Mouse (Mus musculus): ENCODE data around the gene Socs5. TPM values are rescaled to one million over a fixed set of nuclear protein-coding genes. Genes with fewer than 3 reads are reported as not detected.

Socs5 gene
- total and polyA plus RNA-seq, 2 experiments, result 2.9 to 4.8 TPM

DNA sequence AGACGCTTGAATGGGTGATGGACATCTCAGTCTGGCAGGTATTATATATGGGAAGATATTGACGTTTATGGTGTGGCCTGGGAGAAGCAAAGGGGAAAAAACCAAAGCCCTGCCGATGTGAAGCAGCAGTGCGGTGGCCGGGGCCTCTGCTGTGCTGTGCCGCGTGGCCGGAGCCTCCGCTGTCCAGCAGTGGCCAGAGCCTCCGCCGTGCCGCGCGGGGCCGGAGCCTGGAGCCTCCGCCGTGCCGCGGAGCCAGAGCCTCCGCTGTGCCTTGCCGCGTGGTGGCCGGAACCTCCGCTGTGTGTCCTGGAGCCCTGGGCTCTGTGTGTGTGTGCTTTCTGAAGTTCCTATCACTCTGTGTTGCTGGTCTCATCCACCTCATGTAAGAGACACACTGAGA lies 17.9 kb downstream of the Socs5 start:
- no peak overlapping the region for H3K27ac ChIP-seq (replicated peaks; ENCODE audit: insufficient read depth, low read depth, low read length)
- H3K4me1 ChIP-seq (ENCODE audit: control insufficient read depth, insufficient read depth, low read length), result no peaks in the 10 kb centered on the region
- H3K79me2 ChIP-seq (ENCODE audit: control insufficient read depth, insufficient read depth, low read length), result 0 out of 2 replicates have a peak, but pooled peaks cover 3% of the 10 kb centered on the region
- TF ChIP-seq CTCF (IDR thresholded peaks at IDR 0.05; ENCODE audit: low read depth, low read length) (no peak), POLR2A (IDR thresholded peaks at IDR 0.05; ENCODE audit: extremely low read depth, insufficient read depth, low read length) (no peak)
- peaks cover 2% of the 10 kb centered on the region for H3K36me3 ChIP-seq (ENCODE audit: control insufficient read depth, insufficient read depth, low read length)
- H3K4me3 ChIP-seq (ENCODE audit: insufficient read depth, low read depth, low read length), result no peak overlapping the region
- no peaks in the 10 kb centered on the region for H3K27me3 ChIP-seq (ENCODE audit: control insufficient read depth, insufficient read depth, low read length)
- no peak for DNase-seq (ENCODE audit: extremely low read depth, low read depth, low spot score)
- no peak overlapping the region for H3K9ac ChIP-seq (ENCODE audit: low read depth, low read length)
- WGBS, result 56% methylated on average over 24 of the region's 24 CpGs

DNA sequence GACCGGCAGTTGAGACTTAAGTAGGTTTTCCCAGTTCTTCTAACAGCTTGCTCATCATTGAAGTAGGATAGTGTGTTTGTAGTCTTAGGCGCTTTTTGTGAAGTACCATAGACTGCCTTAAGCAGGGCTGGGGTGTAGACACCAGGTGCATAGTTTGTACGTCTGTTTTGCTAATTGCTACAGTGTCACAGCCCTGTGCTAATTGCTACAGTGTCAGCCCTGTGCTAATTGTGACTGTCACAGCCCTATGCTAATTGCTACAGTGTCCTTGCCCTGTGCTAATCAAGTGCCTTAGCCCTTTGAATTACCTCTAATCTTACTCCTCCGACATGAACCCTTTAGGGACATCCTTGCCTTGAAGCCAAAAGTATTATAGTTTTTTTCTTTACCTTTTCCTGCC lies 24.8 kb downstream of the Socs5 start:
- H3K79me2 ChIP-seq (ENCODE audit: control insufficient read depth, insufficient read depth, low read length), result no peaks in the 10 kb centered on the region

DNA sequence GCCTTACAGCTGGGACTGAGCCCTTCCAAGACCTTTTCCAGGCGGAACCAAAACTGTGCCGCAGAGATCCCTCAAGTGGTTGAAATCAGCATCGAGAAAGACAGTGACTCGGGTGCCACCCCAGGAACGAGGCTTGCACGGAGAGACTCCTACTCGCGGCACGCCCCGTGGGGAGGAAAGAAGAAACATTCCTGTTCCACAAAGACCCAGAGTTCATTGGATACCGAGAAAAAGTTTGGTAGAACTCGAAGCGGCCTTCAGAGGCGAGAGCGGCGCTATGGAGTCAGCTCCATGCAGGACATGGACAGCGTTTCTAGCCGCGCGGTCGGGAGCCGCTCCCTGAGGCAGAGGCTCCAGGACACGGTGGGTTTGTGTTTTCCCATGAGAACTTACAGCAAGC lies 26.3 kb downstream of the Socs5 start:
- no peaks in the 10 kb centered on the region for H3K79me2 ChIP-seq (ENCODE audit: control insufficient read depth, insufficient read depth, low read length)
- TF ChIP-seq POLR2A (IDR thresholded peaks at IDR 0.05; ENCODE audit: extremely low read depth, insufficient read depth, low read length) (no peak), CTCF (IDR thresholded peaks at IDR 0.05; ENCODE audit: low read depth, low read length) (no peak)
- WGBS, result 76% methylated on average over 23 of the region's 23 CpGs
- no peaks in the 10 kb centered on the region for H3K27me3 ChIP-seq (ENCODE audit: control insufficient read depth, insufficient read depth, low read length)
- H3K27ac ChIP-seq (replicated peaks; ENCODE audit: insufficient read depth, low read depth, low read length), result no peak overlapping the region
- H3K9ac ChIP-seq (ENCODE audit: low read depth, low read length), result no peak overlapping the region
- no peak overlapping the region for H3K4me3 ChIP-seq (ENCODE audit: insufficient read depth, low read depth, low read length)
- H3K36me3 ChIP-seq (ENCODE audit: control insufficient read depth, insufficient read depth, low read length), result peaks cover 6% of the 10 kb centered on the region; the same call in 1 of the 2 replicates
- no peaks in the 10 kb centered on the region for H3K4me1 ChIP-seq (ENCODE audit: control insufficient read depth, insufficient read depth, low read length)
- no peak for DNase-seq (ENCODE audit: extremely low read depth, low read depth, low spot score)

More for the DNA sequence above, 24.8 kb downstream of the Socs5 start:
- no peak overlapping the region for H3K27ac ChIP-seq (replicated peaks; ENCODE audit: insufficient read depth, low read depth, low read length)
- WGBS, result 91% methylated on average over 4 of the region's 4 CpGs
- no peak for DNase-seq (ENCODE audit: extremely low read depth, low read depth, low spot score)
- H3K36me3 ChIP-seq (ENCODE audit: control insufficient read depth, insufficient read depth, low read length), result peaks cover 6% of the 10 kb centered on the region; the same call in 1 of the 2 replicates
- no peak for TF ChIP-seq CTCF (IDR thresholded peaks at IDR 0.05; ENCODE audit: low read depth, low read length)
- no peak for TF ChIP-seq POLR2A (IDR thresholded peaks at IDR 0.05; ENCODE audit: extremely low read depth, insufficient read depth, low read length)
- no peak overlapping the region for H3K4me3 ChIP-seq (ENCODE audit: insufficient read depth, low read depth, low read length)
- no peaks in the 10 kb centered on the region for H3K27me3 ChIP-seq (ENCODE audit: control insufficient read depth, insufficient read depth, low read length)
- no peaks in the 10 kb centered on the region for H3K4me1 ChIP-seq (ENCODE audit: control insufficient read depth, insufficient read depth, low read length)
- H3K9ac ChIP-seq (ENCODE audit: low read depth, low read length), result no peak overlapping the region

DNA sequence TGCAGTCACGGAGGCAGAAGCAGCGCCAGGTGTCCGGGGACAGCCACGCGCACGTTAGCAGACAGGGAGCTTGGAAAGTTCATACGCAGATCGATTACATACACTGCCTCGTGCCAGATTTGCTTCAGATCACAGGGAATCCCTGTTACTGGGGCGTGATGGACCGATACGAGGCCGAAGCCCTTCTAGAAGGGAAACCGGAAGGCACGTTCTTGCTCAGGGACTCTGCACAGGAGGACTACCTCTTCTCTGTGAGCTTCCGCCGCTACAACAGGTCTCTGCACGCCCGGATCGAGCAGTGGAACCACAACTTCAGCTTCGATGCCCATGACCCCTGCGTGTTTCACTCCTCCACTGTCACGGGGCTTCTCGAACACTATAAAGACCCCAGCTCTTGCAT lies 27.2 kb downstream of the Socs5 start:
- 96% methylated on average over 24 of the region's 24 CpGs for WGBS
- TF ChIP-seq POLR2A (IDR thresholded peaks at IDR 0.05; ENCODE audit: extremely low read depth, insufficient read depth, low read length) (no peak), CTCF (IDR thresholded peaks at IDR 0.05; ENCODE audit: low read depth, low read length) (no peak)

DNA sequence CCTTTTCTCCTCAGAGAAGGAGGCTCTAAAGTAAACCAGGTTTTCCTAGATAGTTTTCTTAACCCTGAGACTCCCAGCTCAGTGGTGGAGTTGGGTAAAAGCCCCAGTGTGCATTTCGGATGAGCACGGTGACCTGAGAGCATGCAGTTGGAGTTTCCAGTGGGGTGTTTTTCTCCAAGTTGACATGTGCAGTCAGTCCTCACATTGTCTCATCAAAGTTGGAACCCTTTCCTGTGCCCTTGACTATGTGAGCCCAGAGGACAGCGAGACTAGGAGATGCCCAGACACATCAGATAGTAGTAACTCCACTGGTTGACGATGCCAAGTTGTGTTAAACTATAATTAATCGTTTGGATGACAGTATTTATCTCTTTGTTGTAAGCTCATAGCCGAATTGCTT lies 28.3 kb downstream of the Socs5 start:
- WGBS, result 88% methylated on average over 6 of the region's 6 CpGs
- H3K4me3 ChIP-seq (ENCODE audit: insufficient read depth, low read depth, low read length), result no peak overlapping the region
- no peak overlapping the region for H3K9ac ChIP-seq (ENCODE audit: low read depth, low read length)
- no peak overlapping the region for H3K27ac ChIP-seq (replicated peaks; ENCODE audit: insufficient read depth, low read depth, low read length)
- peaks cover 6% of the 10 kb centered on the region; the same call in 1 of the 2 replicates for H3K36me3 ChIP-seq (ENCODE audit: control insufficient read depth, insufficient read depth, low read length)
- no peaks in the 10 kb centered on the region for H3K79me2 ChIP-seq (ENCODE audit: control insufficient read depth, insufficient read depth, low read length)
- TF ChIP-seq CTCF (IDR thresholded peaks at IDR 0.05; ENCODE audit: low read depth, low read length) (no peak), POLR2A (IDR thresholded peaks at IDR 0.05; ENCODE audit: extremely low read depth, insufficient read depth, low read length) (no peak)
- H3K27me3 ChIP-seq (ENCODE audit: control insufficient read depth, insufficient read depth, low read length), result no peaks in the 10 kb centered on the region
- no peaks in the 10 kb centered on the region for H3K4me1 ChIP-seq (ENCODE audit: control insufficient read depth, insufficient read depth, low read length)
- no peak for DNase-seq (ENCODE audit: extremely low read depth, low read depth, low spot score)

More for the DNA sequence above, 27.2 kb downstream of the Socs5 start:
- H3K27ac ChIP-seq (replicated peaks; ENCODE audit: insufficient read depth, low read depth, low read length), result no peak overlapping the region
- H3K9ac ChIP-seq (ENCODE audit: low read depth, low read length), result no peak overlapping the region
- H3K4me3 ChIP-seq (ENCODE audit: insufficient read depth, low read depth, low read length), result no peak overlapping the region
- H3K27me3 ChIP-seq (ENCODE audit: control insufficient read depth, insufficient read depth, low read length), result no peaks in the 10 kb centered on the region
- no peaks in the 10 kb centered on the region for H3K4me1 ChIP-seq (ENCODE audit: control insufficient read depth, insufficient read depth, low read length)
- DNase-seq (ENCODE audit: extremely low read depth, low read depth, low spot score), result no peak
- no peaks in the 10 kb centered on the region for H3K79me2 ChIP-seq (ENCODE audit: control insufficient read depth, insufficient read depth, low read length)
- peaks cover 6% of the 10 kb centered on the region; the same call in 1 of the 2 replicates for H3K36me3 ChIP-seq (ENCODE audit: control insufficient read depth, insufficient read depth, low read length)

DNA sequence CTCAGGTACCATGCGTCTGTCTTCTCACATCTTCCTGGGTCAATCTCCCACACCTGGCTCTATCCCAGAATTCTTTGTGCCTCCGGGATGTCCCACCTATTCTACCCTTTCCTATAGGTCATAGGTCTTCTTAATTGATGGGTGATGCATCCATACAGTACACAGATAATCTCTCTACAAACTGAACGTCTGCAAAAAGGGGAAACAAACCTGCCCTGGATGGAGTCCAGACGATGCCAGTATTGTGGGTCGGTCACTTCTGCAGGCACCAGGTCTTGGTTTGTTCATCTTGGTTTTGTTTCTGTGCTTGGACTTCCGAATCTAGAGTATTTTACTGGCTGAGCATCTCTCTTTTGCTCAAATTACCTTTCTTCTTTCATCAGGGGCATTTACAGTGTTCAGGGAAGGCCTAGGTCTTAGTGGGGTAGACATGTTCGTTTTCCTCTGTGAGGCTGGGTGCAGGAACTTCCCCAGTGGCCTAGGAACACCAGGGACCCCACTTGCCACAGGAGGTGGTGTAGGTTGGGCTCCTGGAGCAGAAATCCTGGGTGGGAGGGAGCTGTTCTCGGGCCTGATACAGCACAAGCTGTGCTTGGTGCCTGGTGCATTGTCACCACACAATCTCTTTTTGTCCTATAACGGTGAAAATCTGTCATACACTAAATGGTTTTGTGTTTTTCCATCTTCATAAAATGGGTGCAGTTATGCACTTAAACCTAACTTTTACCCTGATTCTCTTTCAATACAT lies 33.9 kb downstream of the Socs5 start:
- TF ChIP-seq POLR2A (IDR thresholded peaks at IDR 0.05; ENCODE audit: extremely low read depth, insufficient read depth, low read length), result no peak
- TF ChIP-seq CTCF (IDR thresholded peaks at IDR 0.05; ENCODE audit: low read depth, low read length), result no peak
- Histone ChIP-seq H3K27ac (replicated peaks; ENCODE audit: insufficient read depth, low read depth, low read length) (no peak overlapping the region), H3K9ac (ENCODE audit: low read depth, low read length) (no peak overlapping the region), H3K27me3 (ENCODE audit: control insufficient read depth, insufficient read depth, low read length) (no peaks in the 10 kb centered on the region), H3K4me1 (ENCODE audit: control insufficient read depth, insufficient read depth, low read length) (peaks cover 3% of the 10 kb centered on the region), H3K4me3 (ENCODE audit: insufficient read depth, low read depth, low read length) (no peak overlapping the region), H3K79me2 (ENCODE audit: control insufficient read depth, insufficient read depth, low read length) (no peaks in the 10 kb centered on the region), H3K36me3 (ENCODE audit: control insufficient read depth, insufficient read depth, low read length) (no peaks in the 10 kb centered on the region)
- no peak for DNase-seq (ENCODE audit: extremely low read depth, low read depth, low spot score)
- WGBS, result 88% methylated on average over 9 of the region's 9 CpGs
